Mouse (Mus musculus): Measurements from ENCODE around the gene Mrln. TPM values are rescaled to one million over a fixed set of nuclear protein-coding genes. Genes with fewer than 3 reads are reported as not detected.

Mrln gene
- polyA plus RNA-seq (2016; fragmentation: Nextera tagmentation; extraction: Ambion mirVana), result 0.50 and 0.53 TPM in 2 replicates

GRCm38 (mm10) chr10:70204505-70205399, at the start of gene Mrln:
TSS of gene Mrln (plus strand) at chr10:70204664.
- Histone ChIP-seq H3K27me3 (ENCODE audit: low read depth, poor library complexity, severe bottlenecking) (no peaks in the 10 kb centered on the region), H3K36me3 (no peaks in the 10 kb centered on the region), H3K4me3 (no peak within 1 kb of the TSS), H3K9me3 (replicated peaks) (no peaks in the 10 kb centered on the region), H3K4me1 (peaks cover 8% of the 10 kb centered on the region; the same call in 1 of the 2 replicates), H3K27ac (replicated peaks) (no peak within 1 kb of the TSS)
- 75% methylated on average over 17 of the region's 17 CpGs for WGBS
- DNase-seq (ENCODE audit: low spot score), result no peak

DNA sequence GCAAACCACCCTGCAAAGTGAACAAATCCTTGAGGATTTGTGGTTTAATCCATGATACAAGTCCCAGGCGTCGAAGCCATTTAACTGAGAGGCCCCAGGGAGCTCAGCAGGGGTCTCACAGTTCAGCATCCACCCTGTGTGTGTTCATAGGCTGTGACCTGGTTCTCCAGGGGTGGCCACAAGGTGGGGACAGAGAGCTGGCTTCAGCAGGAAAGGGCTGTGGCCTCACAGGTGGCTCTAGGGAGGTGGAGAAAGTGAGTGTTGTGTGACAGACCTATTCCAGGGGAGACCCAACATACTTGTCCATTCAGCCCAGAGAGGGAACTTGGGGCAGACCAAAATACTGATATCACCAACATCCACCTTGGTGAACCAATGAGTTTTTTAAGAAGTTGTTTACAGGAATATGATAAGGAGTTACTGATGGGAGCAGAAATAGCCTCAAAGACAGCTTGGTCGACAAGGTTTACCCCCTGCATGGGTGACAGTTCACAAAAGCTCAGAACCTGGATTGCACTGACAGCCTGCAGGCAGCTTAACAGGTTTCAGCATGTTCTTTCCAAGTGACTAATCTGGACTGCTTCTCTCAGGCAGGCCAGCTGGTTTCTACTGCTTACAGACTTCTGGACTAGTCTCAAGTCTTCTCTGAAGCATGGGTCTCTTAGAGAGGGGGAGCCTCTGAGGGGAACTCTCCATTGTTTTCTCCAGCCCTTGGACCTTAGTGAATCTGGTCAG, 47.9 kb upstream of the Mrln start:
- peaks cover 7% of the 10 kb centered on the region; the same call in 1 of the 2 replicates for H3K4me1 ChIP-seq
- H3K4me3 ChIP-seq, result no peak overlapping the region
- H3K27me3 ChIP-seq (ENCODE audit: low read depth, poor library complexity, severe bottlenecking), result no peaks in the 10 kb centered on the region
- H3K9me3 ChIP-seq (replicated peaks), result no peaks in the 10 kb centered on the region; the same call in 1 of the 2 replicates
- no peak for DNase-seq (ENCODE audit: low spot score)
- no peak overlapping the region for H3K27ac ChIP-seq (replicated peaks)
- WGBS, result 70% methylated on average over 3 of the region's 3 CpGs
- H3K36me3 ChIP-seq, result peaks cover 86% of the 10 kb centered on the region

GRCm38 (mm10) chr10:70159651-70160320, 44.7 kb upstream of the Mrln start:
- no peaks in the 10 kb centered on the region; the same call in 1 of the 2 replicates for H3K9me3 ChIP-seq (replicated peaks)
- H3K36me3 ChIP-seq, result peaks cover 59% of the 10 kb centered on the region
- 79% methylated on average over 12 of the region's 12 CpGs for WGBS
- DNase-seq (ENCODE audit: low spot score), result no peak
- H3K27ac ChIP-seq (replicated peaks), result no peak overlapping the region
- peaks cover 11% of the 10 kb centered on the region for H3K4me1 ChIP-seq
- no peak overlapping the region for H3K4me3 ChIP-seq
- no peaks in the 10 kb centered on the region for H3K27me3 ChIP-seq (ENCODE audit: low read depth, poor library complexity, severe bottlenecking)

DNA sequence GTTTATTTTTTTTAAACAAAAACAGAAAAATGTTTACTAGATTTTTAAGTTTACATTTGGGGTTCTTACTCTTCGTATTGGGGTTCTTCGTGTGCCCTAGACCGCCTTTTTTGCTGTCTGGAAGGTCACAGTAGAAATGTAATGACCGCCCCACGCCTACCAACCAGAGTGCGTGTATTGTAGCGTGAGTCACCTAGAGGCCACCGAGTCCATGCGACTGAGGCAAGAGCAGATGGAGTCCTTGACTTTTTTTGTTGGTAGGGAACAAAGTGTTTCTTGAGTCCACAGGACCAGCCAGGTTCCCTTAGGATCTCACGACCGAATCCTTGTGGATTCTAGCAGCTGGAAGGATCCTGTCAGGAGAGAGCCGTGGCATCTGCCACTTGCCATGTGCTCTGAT, 43.7 kb upstream of the Mrln start:
- H3K27ac ChIP-seq (replicated peaks), result no peak overlapping the region
- DNase-seq (ENCODE audit: low spot score), result no peak
- no peaks in the 10 kb centered on the region; the same call in 1 of the 2 replicates for H3K9me3 ChIP-seq (replicated peaks)
- peaks cover 11% of the 10 kb centered on the region for H3K4me1 ChIP-seq
- H3K36me3 ChIP-seq, result peaks cover 49% of the 10 kb centered on the region
- no peak overlapping the region for H3K4me3 ChIP-seq
- no peaks in the 10 kb centered on the region for H3K27me3 ChIP-seq (ENCODE audit: low read depth, poor library complexity, severe bottlenecking)
- WGBS, result 94% methylated on average over 12 of the region's 12 CpGs

DNA sequence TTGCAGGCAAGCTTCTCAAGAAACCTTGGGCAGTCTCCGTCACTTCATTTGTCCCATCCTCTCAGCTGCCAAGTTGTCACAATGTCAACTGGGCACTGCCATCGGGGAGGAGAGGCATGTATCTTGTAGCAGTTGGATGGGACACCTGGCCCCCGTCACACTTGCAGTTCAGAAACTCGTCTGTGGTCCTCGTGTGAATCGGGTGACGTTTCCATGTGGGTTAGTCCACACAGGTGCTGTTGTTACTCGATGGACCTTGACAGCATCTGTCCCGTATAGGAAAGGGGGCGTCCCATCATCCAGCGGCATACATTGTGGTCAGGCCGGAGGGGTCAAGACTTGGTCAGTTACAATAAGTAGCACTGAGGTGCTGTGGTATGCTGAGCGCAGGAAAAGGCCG, 43.0 kb upstream of the Mrln start:
- 91% methylated on average over 14 of the region's 14 CpGs for WGBS
- no peaks in the 10 kb centered on the region for H3K27me3 ChIP-seq (ENCODE audit: low read depth, poor library complexity, severe bottlenecking)
- no peak for DNase-seq (ENCODE audit: low spot score)
- no peak overlapping the region for H3K4me3 ChIP-seq
- no peak overlapping the region for H3K27ac ChIP-seq (replicated peaks)
- peaks cover 47% of the 10 kb centered on the region for H3K36me3 ChIP-seq
- H3K9me3 ChIP-seq (replicated peaks), result no peaks in the 10 kb centered on the region; the same call in 1 of the 2 replicates
- peaks cover 11% of the 10 kb centered on the region for H3K4me1 ChIP-seq

DNA sequence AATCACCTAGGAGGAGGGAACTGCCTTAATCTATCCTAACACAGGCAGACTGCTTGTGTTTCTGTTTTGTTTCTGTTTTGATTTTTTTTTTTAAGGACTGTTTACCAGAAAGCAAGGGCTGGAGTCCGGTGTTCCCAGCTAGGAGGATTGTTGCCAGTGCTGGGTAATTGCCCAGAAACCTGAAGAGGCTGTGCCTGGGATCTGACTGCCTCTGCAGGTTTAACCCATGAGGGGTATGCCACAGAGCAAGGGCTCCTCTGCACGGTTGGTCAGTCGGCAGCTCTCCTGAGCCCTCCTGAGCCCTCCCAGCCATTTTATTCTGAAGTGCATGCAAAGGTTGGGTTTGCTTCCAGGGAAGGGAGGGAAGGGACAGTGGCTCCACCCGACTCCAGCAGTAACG, 40.8 kb upstream of the Mrln start:
- Histone ChIP-seq H3K27ac (replicated peaks) (peak overlapping the region; percentile 24; the same call in 1 of the 2 replicates), H3K4me1 (peaks cover 14% of the 10 kb centered on the region), H3K4me3 (no peak overlapping the region), H3K9me3 (replicated peaks) (no peaks in the 10 kb centered on the region), H3K27me3 (ENCODE audit: low read depth, poor library complexity, severe bottlenecking) (no peaks in the 10 kb centered on the region), H3K36me3 (peaks cover 50% of the 10 kb centered on the region)
- WGBS, result 64% methylated on average over 5 of the region's 5 CpGs
- no peak for DNase-seq (ENCODE audit: low spot score)

DNA sequence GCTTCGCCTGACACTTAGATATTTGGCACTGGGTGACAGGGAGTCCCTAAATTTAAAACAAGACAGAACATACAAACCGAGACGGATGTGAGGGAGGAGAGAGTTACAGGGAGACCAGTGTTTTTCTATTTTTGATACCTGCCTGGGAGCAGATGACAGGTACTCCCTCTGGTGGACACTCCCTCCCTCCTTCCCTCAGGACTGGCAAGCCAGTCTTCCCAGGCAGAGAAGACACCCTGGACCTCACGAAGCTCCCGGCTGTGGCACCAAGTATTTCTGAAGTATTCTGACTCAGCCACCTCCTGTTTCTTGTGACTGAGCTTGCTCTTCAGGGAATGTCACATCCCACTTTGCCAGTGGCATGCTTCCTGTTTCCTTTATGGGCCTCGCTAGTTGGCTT, 38.6 kb upstream of the Mrln start:
- Histone ChIP-seq H3K4me3 (no peak overlapping the region), H3K27ac (replicated peaks) (no peak overlapping the region), H3K4me1 (peaks cover 15% of the 10 kb centered on the region), H3K36me3 (peaks cover 57% of the 10 kb centered on the region), H3K9me3 (replicated peaks) (no peaks in the 10 kb centered on the region), H3K27me3 (ENCODE audit: low read depth, poor library complexity, severe bottlenecking) (no peaks in the 10 kb centered on the region)
- 85% methylated on average over 6 of the region's 6 CpGs for WGBS
- no peak for DNase-seq (ENCODE audit: low spot score)

GRCm38 (mm10) chr10:70166427-70166826, 38.0 kb upstream of the Mrln start:
- no peaks in the 10 kb centered on the region for H3K9me3 ChIP-seq (replicated peaks)
- H3K27ac ChIP-seq (replicated peaks), result no peak overlapping the region
- H3K4me3 ChIP-seq, result no peak overlapping the region
- H3K27me3 ChIP-seq (ENCODE audit: low read depth, poor library complexity, severe bottlenecking), result no peaks in the 10 kb centered on the region
- peaks cover 15% of the 10 kb centered on the region for H3K4me1 ChIP-seq
- WGBS, result 95% methylated on average over 5 of the region's 5 CpGs
- DNase-seq (ENCODE audit: low spot score), result no peak
- peaks cover 59% of the 10 kb centered on the region for H3K36me3 ChIP-seq

DNA sequence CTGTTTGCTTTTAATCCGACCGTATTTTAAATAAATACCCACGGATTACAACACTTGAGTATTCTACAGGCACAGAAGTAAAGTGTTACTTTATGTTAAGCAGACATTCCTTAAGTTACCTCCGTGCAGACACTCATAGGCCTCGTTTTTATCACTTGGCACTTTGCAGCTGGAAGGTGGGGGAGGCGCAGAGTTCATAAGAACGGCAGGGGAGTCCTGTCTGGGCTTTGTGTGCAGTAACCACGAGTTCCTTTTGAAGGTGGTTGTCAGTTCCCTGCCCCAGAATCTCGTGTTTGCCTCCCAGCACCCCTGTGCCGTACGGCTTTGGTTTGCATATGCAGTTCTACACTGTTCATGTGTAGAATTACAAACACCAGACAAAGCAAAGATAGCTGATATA, 36.8 kb upstream of the Mrln start:
- Histone ChIP-seq H3K36me3 (peaks cover 65% of the 10 kb centered on the region), H3K4me1 (peaks cover 15% of the 10 kb centered on the region), H3K27ac (replicated peaks) (no peak overlapping the region), H3K4me3 (no peak overlapping the region), H3K9me3 (replicated peaks) (no peaks in the 10 kb centered on the region), H3K27me3 (ENCODE audit: low read depth, poor library complexity, severe bottlenecking) (no peaks in the 10 kb centered on the region)
- no peak for DNase-seq (ENCODE audit: low spot score)
- 85% methylated on average over 11 of the region's 11 CpGs for WGBS

GRCm38 (mm10) chr10:70168396-70168795, 36.1 kb upstream of the Mrln start:
- Histone ChIP-seq H3K9me3 (replicated peaks) (no peaks in the 10 kb centered on the region), H3K27me3 (ENCODE audit: low read depth, poor library complexity, severe bottlenecking) (no peaks in the 10 kb centered on the region), H3K36me3 (peaks cover 68% of the 10 kb centered on the region), H3K4me3 (no peak overlapping the region), H3K4me1 (peaks cover 14% of the 10 kb centered on the region), H3K27ac (replicated peaks) (0 out of 2 replicates have a peak overlapping the region, but pooled peaks have one; percentile 52)
- no peak for DNase-seq (ENCODE audit: low spot score)
- WGBS, result 87% methylated on average over 13 of the region's 13 CpGs

- Histone ChIP-seq H3K4me3 (no peak overlapping the region), H3K27me3 (ENCODE audit: low read depth, poor library complexity, severe bottlenecking) (no peaks in the 10 kb centered on the region), H3K27ac (replicated peaks) (0 out of 2 replicates have a peak overlapping the region, but pooled peaks have one; percentile 52), H3K36me3 (peaks cover 68% of the 10 kb centered on the region), H3K4me1 (peaks cover 8% of the 10 kb centered on the region), H3K9me3 (replicated peaks) (no peaks in the 10 kb centered on the region)
- WGBS, result 88% methylated on average over 18 of the region's 18 CpGs
- no peak for DNase-seq (ENCODE audit: low spot score)
Observed at GRCm38 (mm10) chr10:70169044-70169443, 35.4 kb upstream of the Mrln start.

- Histone ChIP-seq H3K9me3 (replicated peaks) (no peaks in the 10 kb centered on the region), H3K27ac (replicated peaks) (no peak overlapping the region), H3K4me3 (no peak overlapping the region), H3K27me3 (ENCODE audit: low read depth, poor library complexity, severe bottlenecking) (no peaks in the 10 kb centered on the region), H3K36me3 (peaks cover 84% of the 10 kb centered on the region), H3K4me1 (0 out of 2 replicates have a peak, but pooled peaks cover 4% of the 10 kb centered on the region)
- peak; percentile 50 for DNase-seq (ENCODE audit: low spot score)
- 60% methylated on average over 3 of the region's 3 CpGs for WGBS
Observed at GRCm38 (mm10) chr10:70173314-70173713, 31.1 kb upstream of the Mrln start.

Measured in midbrain, embryonic 10.5 days (tissue).